Mouse (Mus musculus) left cerebral cortex, adult 9 months (tissue): ENCODE results near the gene Esp15.
"Not testable (repeated sequence)": the region's sequence is repeated elsewhere in the genome, so short reads cannot be mapped to it uniquely, and the experiment has no call there.

Experiments
- DNase-seq, 2 experiments: peaks; one replicate each; pipeline ENCODE4 v3.0.0; 2022; ENCODE audit warnings: low spot score in 2 of 2

Gene Esp15

GRCm38 (mm10) chr17:39640654-39641053 lies at the start of gene Esp15:
TSS of gene Esp15 (plus strand) at chr17:39640954.
- not testable (repeated sequence) for DNase-seq

- peak; percentile 14 to 49 for DNase-seq
Measured at GRCm38 (mm10) chr17:39591550-39591949, 49.2 kb upstream of the Esp15 start.
